Mouse (Mus musculus): ENCODE results near the gene Vmn1r118.
"Not testable (repeated sequence)": the region's sequence is repeated elsewhere in the genome, so short reads cannot be mapped to it uniquely, and the experiment has no call there.

Gene Vmn1r118

GRCm38 (mm10) chr7:20912247-20912646, at the start of gene Vmn1r118:
Gene Vmn1r118 (minus strand): TSS chr7:20912347.
- not testable (repeated sequence) for DNase-seq (ENCODE audit: low spot score in 2 of 2)

GRCm38 (mm10) chr7:20884021-20884420, 28.1 kb downstream of the Vmn1r118 start, which contains the start of gene Vmn1r117:
Gene Vmn1r117 (minus strand): TSS chr7:20884121.
- not testable (repeated sequence) for DNase-seq (ENCODE audit: low spot score in 2 of 2)

GRCm38 (mm10) chr7:20871956-20872355, 40.2 kb downstream of the Vmn1r118 start, which contains the start of gene Vmn1r116:
Gene Vmn1r116 (plus strand): TSS chr7:20872256.
- DNase-seq (ENCODE audit: low spot score in 2 of 2): not testable (repeated sequence)
